Mouse (Mus musculus) embryonic facial prominence, embryonic 12.5 days (tissue): ENCODE measurements around the gene Got1. TPM values are rescaled to one million over a fixed set of nuclear protein-coding genes. Genes with fewer than 3 reads are reported as not detected.

Experiments
- ATAC-seq: fragments of 200-750 bp; cut with Nextera tagmentation; 2 replicates; pipeline ENCODE4 v1.8.0; 2017; ENCODE audit not compliant: insufficient number of reproducible peaks, insufficient read depth, low FRiP score, low TSS enrichment
- H3K27ac ChIP-seq: fragments of 300-500 bp; sonication (generic); 2 replicates; pipeline ENCODE4 v1.5.1; 2016; ENCODE audit warnings: mild to moderate bottlenecking
- H3K27me3 ChIP-seq: fragments of 300-500 bp; sonication (generic); 2 replicates; pipeline ENCODE4 v1.6.1; 2016; ENCODE audit warnings: mild to moderate bottlenecking, moderate library complexity
- H3K36me3 ChIP-seq: fragments of 300-500 bp; sonication (generic); 2 replicates; pipeline ENCODE4 v1.6.1; 2016; ENCODE audit warnings: mild to moderate bottlenecking
- H3K4me1 ChIP-seq: fragments of 300-500 bp; sonication (generic); 2 replicates; pipeline ENCODE4 v1.6.1; 2016
- H3K4me2 ChIP-seq: fragments of 300-500 bp; sonication (generic); replicated peaks from 2 replicates; pipeline ENCODE4 v1.6.1; 2016; ENCODE audit warnings: mild to moderate bottlenecking, moderate library complexity
- H3K4me3 ChIP-seq: fragments of 300-500 bp; sonication (generic); 2 replicates; pipeline ENCODE4 v1.5.1; 2016; ENCODE audit warnings: mild to moderate bottlenecking
- H3K9ac ChIP-seq: fragments of 300-500 bp; sonication (generic); 2 replicates; pipeline ENCODE4 v1.6.1; 2016; ENCODE audit warnings: mild to moderate bottlenecking, moderate library complexity
- H3K9me3 ChIP-seq: fragments of 300-500 bp; sonication (generic); 2 replicates; pipeline ENCODE4 v1.6.1; 2016; ENCODE audit warnings: mild to moderate bottlenecking, moderate library complexity
- WGBS: fragments of 180-500 bp; shearing (Covaris S2); methylation state at CpG from one replicate; pipeline ENCODE4 v1.1.7; 2016; 5-methylcytosine and 5-hydroxymethylcytosine counted together
- polyA plus RNA-seq: library from polyadenylated mRNA; unstranded; fragments of >200 nt; fragmentation: Nextera tagmentation; extraction: Ambion mirVana; gene quantifications from 2 replicates; pipeline ENCODE4 v1.2.1, GENCODE M21; 2016

Gene Got1
- polyA plus RNA-seq, 1 experiment from 2014 or later, result 42.9 TPM

DNA sequence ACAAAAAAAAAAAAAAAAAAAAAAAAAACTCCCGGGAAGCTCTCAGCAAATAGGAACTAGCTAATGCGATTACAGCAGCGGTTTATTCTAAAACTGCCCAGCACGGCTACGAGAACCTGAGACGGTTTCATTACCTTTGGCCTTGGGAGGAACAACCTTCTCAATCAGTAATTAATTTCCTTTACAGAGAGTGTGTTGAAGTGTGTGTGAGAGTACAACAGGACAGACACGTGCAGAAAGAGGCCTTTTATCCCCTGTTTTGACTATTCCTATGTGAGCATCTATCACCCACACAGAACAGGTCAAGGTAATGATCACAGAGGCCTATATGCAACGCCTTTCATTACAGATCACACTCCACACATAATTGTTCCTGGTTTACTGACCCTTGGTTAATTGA, 3.0 kb downstream of the Got1 start:
- no peaks in the 10 kb centered on the region for H3K27me3 ChIP-seq
- no peak overlapping the region for H3K4me3 ChIP-seq
- peaks cover 22% of the 10 kb centered on the region; the same call in 1 of the 2 replicates for H3K4me1 ChIP-seq
- no peak overlapping the region for H3K4me2 ChIP-seq
- no peaks in the 10 kb centered on the region for H3K9me3 ChIP-seq
- WGBS, result 33% methylated on average over 8 of the region's 8 CpGs
- no peak for ATAC-seq
- H3K27ac ChIP-seq, result no peak overlapping the region
- H3K36me3 ChIP-seq, result no peaks in the 10 kb centered on the region
- no peak overlapping the region for H3K9ac ChIP-seq

DNA sequence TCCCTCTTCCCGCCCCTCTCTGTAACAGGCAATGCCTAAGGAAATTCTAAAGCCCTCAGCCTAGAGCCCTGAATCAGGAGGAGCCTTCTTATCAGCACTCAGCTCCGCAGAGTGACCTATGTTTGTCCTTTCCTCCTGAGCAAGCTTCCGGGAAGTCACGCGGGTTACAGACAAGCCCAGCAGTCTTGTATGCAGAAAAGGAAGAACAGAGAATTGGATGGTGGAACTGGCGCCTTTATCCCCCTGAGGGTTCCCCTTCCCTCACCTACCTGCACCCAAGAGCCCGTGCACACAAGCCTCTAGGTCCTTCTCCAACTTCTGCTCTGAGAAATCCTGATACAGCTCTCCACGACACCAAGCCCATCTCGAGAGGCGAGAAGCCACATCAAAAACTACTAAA, 4.0 kb downstream of the Got1 start:
- 64% methylated on average over 9 of the region's 10 CpGs for WGBS
- H3K27ac ChIP-seq, result no peak overlapping the region
- no peak for ATAC-seq
- no peaks in the 10 kb centered on the region for H3K9me3 ChIP-seq
- 0 out of 2 replicates have a peak overlapping the region, but pooled peaks have one; percentile 12 for H3K9ac ChIP-seq
- peaks cover 20% of the 10 kb centered on the region; the same call in 1 of the 2 replicates for H3K4me1 ChIP-seq
- no peaks in the 10 kb centered on the region for H3K27me3 ChIP-seq
- H3K4me2 ChIP-seq, result no peak overlapping the region
- H3K4me3 ChIP-seq, result no peak overlapping the region
- no peaks in the 10 kb centered on the region for H3K36me3 ChIP-seq

DNA sequence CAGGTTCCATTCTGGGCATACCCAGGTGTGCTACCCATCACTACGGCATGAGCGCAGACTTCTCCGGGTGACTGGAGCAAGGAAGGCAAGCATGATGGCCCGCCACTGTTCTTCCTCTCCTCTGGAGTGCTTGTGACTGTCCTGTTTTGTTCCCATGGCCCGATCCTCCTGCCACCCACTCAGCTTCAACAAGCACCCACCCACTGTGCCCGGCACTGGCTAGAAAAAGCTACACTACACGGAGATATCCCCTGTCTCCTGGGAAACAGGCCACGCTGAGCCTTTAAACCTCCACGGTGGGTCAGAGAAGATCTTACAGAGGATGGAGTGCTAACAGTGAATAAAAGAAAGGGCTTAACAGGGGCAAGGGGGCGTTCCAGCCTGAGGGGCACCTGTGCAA, 5.2 kb downstream of the Got1 start:
- Histone ChIP-seq H3K9ac (no peak overlapping the region), H3K4me3 (no peak overlapping the region), H3K27ac (no peak overlapping the region), H3K4me1 (peaks cover 15% of the 10 kb centered on the region; the same call in 1 of the 2 replicates), H3K9me3 (no peaks in the 10 kb centered on the region), H3K27me3 (no peaks in the 10 kb centered on the region), H3K36me3 (peaks cover 10% of the 10 kb centered on the region; the same call in 1 of the 2 replicates), H3K4me2 (no peak overlapping the region)
- ATAC-seq, result no peak
- WGBS, result 89% methylated on average over 10 of the region's 10 CpGs

DNA sequence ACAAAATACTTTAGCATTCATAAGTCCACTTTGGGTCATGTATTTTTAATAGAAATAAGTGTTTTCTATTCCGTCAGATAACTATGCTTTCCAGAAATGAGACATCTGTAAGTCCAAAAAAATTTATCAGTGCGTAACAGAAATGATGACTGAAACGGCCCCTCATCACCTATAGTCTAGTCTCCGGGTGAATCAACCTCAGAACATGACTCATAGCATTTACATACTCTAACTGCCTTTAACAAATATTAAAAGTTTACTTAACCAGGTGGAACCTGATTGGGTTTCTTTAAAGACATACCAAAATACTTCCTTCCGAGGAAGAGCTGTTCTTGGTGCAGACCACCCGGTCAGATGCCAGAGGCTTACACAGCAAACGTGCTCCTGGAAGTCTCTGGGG, 6.1 kb downstream of the Got1 start:
- Histone ChIP-seq H3K4me2 (no peak overlapping the region), H3K9me3 (no peaks in the 10 kb centered on the region), H3K4me3 (no peak overlapping the region), H3K4me1 (peaks cover 10% of the 10 kb centered on the region; the same call in 1 of the 2 replicates), H3K27ac (no peak overlapping the region), H3K27me3 (no peaks in the 10 kb centered on the region), H3K36me3 (peaks cover 15% of the 10 kb centered on the region; the same call in 1 of the 2 replicates), H3K9ac (no peak overlapping the region)
- 82% methylated on average over 7 of the region's 7 CpGs for WGBS
- no peak for ATAC-seq

DNA sequence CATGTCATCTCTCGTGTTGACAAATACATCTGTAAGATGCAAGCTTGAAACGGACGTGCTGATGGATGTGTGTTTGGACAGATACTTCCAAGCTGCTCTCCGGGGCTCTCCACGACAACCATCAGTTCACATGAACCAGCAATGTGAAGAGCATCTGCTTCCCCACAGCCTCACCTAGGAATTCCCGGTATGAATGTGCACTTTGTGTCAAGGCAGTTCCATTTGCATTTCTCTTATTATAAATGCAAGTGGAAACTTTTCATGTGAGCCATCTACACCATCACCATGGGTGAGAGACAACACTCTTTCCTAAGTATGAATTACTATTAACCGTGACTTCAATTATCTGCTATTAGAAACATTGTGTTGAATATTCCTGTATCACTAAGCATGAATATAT, 6.6 kb downstream of the Got1 start:
- Histone ChIP-seq H3K4me1 (peaks cover 10% of the 10 kb centered on the region; the same call in 1 of the 2 replicates), H3K4me3 (no peak overlapping the region), H3K4me2 (no peak overlapping the region), H3K36me3 (peaks cover 15% of the 10 kb centered on the region; the same call in 1 of the 2 replicates), H3K9me3 (no peaks in the 10 kb centered on the region), H3K9ac (no peak overlapping the region), H3K27me3 (no peaks in the 10 kb centered on the region), H3K27ac (no peak overlapping the region)
- WGBS, result 81% methylated on average over 7 of the region's 7 CpGs
- ATAC-seq, result no peak

DNA sequence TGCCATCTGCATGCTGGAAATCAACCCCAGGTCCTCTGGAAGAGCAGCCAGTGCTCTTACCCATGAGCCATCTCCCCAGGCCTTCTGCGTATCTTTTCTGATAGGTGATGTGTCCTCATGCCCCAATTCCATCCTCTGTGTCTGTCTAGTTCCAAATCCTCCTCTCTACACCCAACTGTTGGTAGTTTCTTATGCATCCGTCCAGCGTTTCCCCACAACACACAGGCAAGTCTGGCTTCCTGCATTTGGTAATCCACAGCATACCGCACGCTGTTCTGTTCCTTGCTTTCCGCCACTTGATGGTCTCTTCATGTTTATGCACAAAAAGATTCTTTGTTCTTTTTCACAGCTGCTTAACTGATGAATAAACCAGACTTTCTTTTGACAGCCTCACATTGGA, 7.1 kb downstream of the Got1 start:
- H3K4me2 ChIP-seq, result no peak overlapping the region
- 83% methylated on average over 6 of the region's 6 CpGs for WGBS
- H3K4me3 ChIP-seq, result no peak overlapping the region
- no peak overlapping the region for H3K9ac ChIP-seq
- H3K27me3 ChIP-seq, result no peaks in the 10 kb centered on the region
- ATAC-seq, result no peak
- H3K36me3 ChIP-seq, result peaks cover 17% of the 10 kb centered on the region; the same call in 1 of the 2 replicates
- no peak overlapping the region for H3K27ac ChIP-seq
- H3K9me3 ChIP-seq, result no peaks in the 10 kb centered on the region
- H3K4me1 ChIP-seq, result peaks cover 10% of the 10 kb centered on the region; the same call in 1 of the 2 replicates

GRCm38 (mm10) chr19:43516397-43517035, 7.9 kb downstream of the Got1 start:
- Histone ChIP-seq H3K4me3 (no peak overlapping the region), H3K4me2 (no peak overlapping the region), H3K9ac (no peak overlapping the region), H3K4me1 (peaks cover 7% of the 10 kb centered on the region; the same call in 1 of the 2 replicates), H3K36me3 (peaks cover 20% of the 10 kb centered on the region; the same call in 1 of the 2 replicates), H3K9me3 (no peaks in the 10 kb centered on the region), H3K27me3 (no peaks in the 10 kb centered on the region), H3K27ac (no peak overlapping the region)
- 87% methylated on average over 14 of the region's 14 CpGs for WGBS
- no peak for ATAC-seq

- Histone ChIP-seq H3K4me1 (peaks cover 5% of the 10 kb centered on the region; the same call in 1 of the 2 replicates), H3K4me2 (no peak overlapping the region), H3K36me3 (peaks cover 20% of the 10 kb centered on the region; the same call in 1 of the 2 replicates), H3K27ac (no peak overlapping the region), H3K9ac (no peak overlapping the region), H3K4me3 (no peak overlapping the region), H3K27me3 (no peaks in the 10 kb centered on the region), H3K9me3 (no peaks in the 10 kb centered on the region)
- ATAC-seq, result no peak
- 92% methylated on average over 23 of the region's 23 CpGs for WGBS
Measured at GRCm38 (mm10) chr19:43515668-43516396, 8.6 kb downstream of the Got1 start.

DNA sequence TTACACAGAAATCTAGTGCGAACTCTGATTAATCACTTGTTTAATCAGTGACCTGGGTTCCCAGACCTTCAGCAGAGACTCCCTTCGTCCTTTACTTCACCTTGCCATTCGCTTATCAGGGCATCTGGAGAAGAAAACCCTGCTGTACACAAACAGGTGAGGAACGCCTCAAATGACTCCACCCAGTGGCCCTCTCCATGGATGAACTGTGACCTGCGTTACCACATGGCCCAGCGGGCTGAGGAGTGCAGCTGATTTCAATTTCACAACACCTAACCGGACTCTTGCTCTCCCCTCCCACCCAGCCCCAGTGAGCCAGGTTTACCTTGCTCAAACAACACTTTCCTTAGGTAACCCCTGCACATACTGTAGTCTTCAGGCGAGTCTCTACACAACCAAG, 10.5 kb downstream of the Got1 start:
- Histone ChIP-seq H3K27me3 (no peaks in the 10 kb centered on the region), H3K36me3 (peaks cover 32% of the 10 kb centered on the region), H3K9me3 (no peaks in the 10 kb centered on the region), H3K4me1 (no peaks in the 10 kb centered on the region), H3K27ac (no peak overlapping the region), H3K9ac (no peak overlapping the region), H3K4me2 (no peak overlapping the region), H3K4me3 (no peak overlapping the region)
- 87% methylated on average over 8 of the region's 8 CpGs for WGBS
- no peak for ATAC-seq

DNA sequence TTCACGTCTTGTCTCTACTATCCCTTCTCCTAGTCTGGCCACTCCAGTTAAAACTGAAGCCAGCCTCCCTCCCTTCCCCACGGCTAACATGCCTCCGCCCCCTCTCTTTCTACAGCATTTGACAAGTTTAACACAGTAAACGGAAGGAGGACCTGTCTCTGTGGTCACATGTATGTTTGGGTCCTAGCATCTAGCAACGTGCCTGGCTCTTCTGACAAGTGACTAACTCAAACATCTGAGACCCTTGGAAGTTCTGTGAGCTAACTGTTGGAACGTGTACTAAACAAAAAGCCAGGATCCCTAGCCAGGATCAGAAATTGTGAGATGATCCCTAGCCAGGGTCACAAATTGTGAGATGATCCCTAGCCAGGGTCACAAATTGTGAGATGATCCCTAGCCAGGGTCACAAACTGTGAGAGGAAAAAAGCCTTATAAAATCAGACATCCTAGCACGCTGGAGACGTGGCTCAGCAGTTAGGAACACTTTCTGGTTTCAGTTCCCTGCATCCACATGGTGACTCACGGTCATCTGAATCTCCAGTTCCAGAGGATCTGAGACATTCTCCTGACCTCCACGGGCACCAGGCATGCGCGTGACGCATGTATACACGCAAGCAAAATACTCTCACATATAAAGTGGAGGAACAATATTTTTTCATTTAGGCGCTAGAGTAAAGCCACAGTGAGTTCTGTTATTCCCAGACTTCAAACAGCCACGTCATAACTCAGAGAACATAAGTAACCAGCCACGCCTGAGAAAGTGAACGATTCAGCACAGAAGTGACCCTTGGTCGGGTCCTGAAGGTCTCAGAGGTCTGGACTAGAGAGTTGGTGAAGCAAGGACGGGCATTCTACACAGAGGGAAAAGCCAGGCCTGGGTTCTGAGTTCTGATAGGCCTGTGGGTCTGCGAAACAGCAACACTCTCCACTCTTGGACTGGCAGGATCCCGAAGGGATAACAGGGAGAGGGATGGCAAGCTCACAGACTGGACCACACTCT, 12.5 kb downstream of the Got1 start:
- Histone ChIP-seq H3K36me3 (peaks cover 39% of the 10 kb centered on the region), H3K27ac (no peak overlapping the region), H3K9me3 (no peaks in the 10 kb centered on the region), H3K4me3 (no peak overlapping the region), H3K4me2 (no peak overlapping the region), H3K4me1 (no peaks in the 10 kb centered on the region), H3K9ac (no peak overlapping the region), H3K27me3 (no peaks in the 10 kb centered on the region)
- no peak for ATAC-seq
- 83% methylated on average over 22 of the region's 22 CpGs for WGBS

GRCm38 (mm10) chr19:43510436-43511220, 13.8 kb downstream of the Got1 start:
- peaks cover 41% of the 10 kb centered on the region for H3K36me3 ChIP-seq
- H3K4me1 ChIP-seq, result no peaks in the 10 kb centered on the region
- ATAC-seq, result no peak
- H3K27ac ChIP-seq, result no peak overlapping the region
- WGBS, result 91% methylated on average over 14 of the region's 14 CpGs
- no peak overlapping the region for H3K4me3 ChIP-seq
- H3K9ac ChIP-seq, result no peak overlapping the region
- H3K27me3 ChIP-seq, result no peaks in the 10 kb centered on the region
- H3K4me2 ChIP-seq, result no peak overlapping the region
- H3K9me3 ChIP-seq, result no peaks in the 10 kb centered on the region
